ENCODE assay signal across 16 mouse cellular contexts in the genomic region with DNA sequence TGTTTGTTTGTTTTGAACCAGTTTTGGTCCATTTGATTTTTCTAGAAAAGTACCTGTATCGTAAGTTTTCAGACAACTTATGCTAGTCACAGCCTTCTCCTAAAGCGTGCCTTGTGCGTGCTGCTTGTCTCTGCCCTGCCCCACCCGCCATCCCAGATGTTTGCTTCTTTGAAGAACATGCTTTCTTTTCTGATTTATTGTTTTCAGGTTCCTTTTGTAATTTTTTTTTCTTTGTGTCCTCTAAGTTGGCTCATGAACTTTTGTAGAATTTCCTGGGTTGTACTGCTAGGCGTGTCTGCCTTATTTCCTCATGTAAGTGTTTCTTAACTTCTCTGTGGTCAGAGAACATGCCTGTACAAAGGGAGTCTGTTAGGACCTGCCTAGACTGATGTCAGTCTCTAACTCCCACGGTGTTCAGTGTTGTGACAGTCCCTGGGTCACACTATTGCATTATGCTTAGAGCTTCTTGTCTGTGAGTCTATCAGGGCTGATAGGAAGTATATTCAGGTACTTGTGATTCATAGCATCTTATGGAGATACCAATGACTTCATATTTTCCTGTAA.
DNase-seq lines count a peak whose midpoint lies in the region; ATAC-seq lines count a peak whose summit lies in the region.
"Had no signal": no experiment of that assay in that cellular context is flagged by ENCODE, and none has a peak within 500 bp of the region (broad histone marks: within the 10 kb centered on the region; RNA-seq: fewer than 3 reads in every experiment).

No protein-coding gene starts in this region.

- H3K9ac ChIP-seq in embryonic facial prominence, embryonic 14.5 days (ENCODE audit: low read depth, low read length), result no peak overlapping the region
- no peak overlapping the region for H3K9ac ChIP-seq in kidney, embryonic 14.5 days (ENCODE audit: low read depth, low read length)
- H3K9ac ChIP-seq: embryonic facial prominence, embryonic 13.5 days; hindbrain, embryonic 15.5 days; lung, embryonic 14.5 days; midbrain, embryonic 15.5 days; neural tube, embryonic 15.5 days had no signal

- 64% methylated on average over 6 of the region's 6 CpGs for WGBS in embryonic facial prominence, embryonic 14.5 days
- 87% methylated on average over 6 of the region's 6 CpGs for WGBS in embryonic facial prominence, embryonic 10.5 days
- 83% methylated on average over 6 of the region's 6 CpGs for WGBS in kidney, embryonic 14.5 days
- 86% methylated on average over 6 of the region's 6 CpGs for WGBS in limb, embryonic 10.5 days

- peak; percentile 53 for ATAC-seq in embryonic facial prominence, embryonic 14.5 days (ENCODE audit: low read depth)
- ATAC-seq in kidney, embryonic 14.5 days (ENCODE audit: low FRiP score, low TSS enrichment), result no peak
- peak; percentile 94 for ATAC-seq in monocyte, adult 5-6 weeks (replicated peaks; ENCODE audit: insufficient number of reproducible peaks, low FRiP score, low TSS enrichment, poor library complexity, severe bottlenecking)
- ATAC-seq: midbrain, embryonic 15.5 days had no signal

- H3K36me3 ChIP-seq in embryonic facial prominence, embryonic 14.5 days (ENCODE audit: control insufficient read depth, insufficient read depth, low read length), result peaks cover 25% of the 10 kb centered on the region
- peaks cover 34% of the 10 kb centered on the region for H3K36me3 ChIP-seq in embryonic facial prominence, embryonic 10.5 days (replicated peaks)
- peaks cover 25% of the 10 kb centered on the region; the same call in 1 of the 2 replicates for H3K36me3 ChIP-seq in kidney, embryonic 14.5 days (ENCODE audit: control insufficient read depth, insufficient read depth, low read length)
- peaks cover 34% of the 10 kb centered on the region for H3K36me3 ChIP-seq in limb, embryonic 10.5 days

- H3K9me3 ChIP-seq in embryonic facial prominence, embryonic 14.5 days (ENCODE audit: control insufficient read depth, low read length), result no peaks in the 10 kb centered on the region
- no peaks in the 10 kb centered on the region for H3K9me3 ChIP-seq in embryonic facial prominence, embryonic 10.5 days
- H3K9me3 ChIP-seq in kidney, embryonic 14.5 days (ENCODE audit: control insufficient read depth, low read length), result no peaks in the 10 kb centered on the region
- no peaks in the 10 kb centered on the region for H3K9me3 ChIP-seq in limb, embryonic 10.5 days (replicated peaks)
- H3K9me3 ChIP-seq: embryonic facial prominence, embryonic 13.5 days; hindbrain, embryonic 15.5 days; midbrain, embryonic 15.5 days; neural tube, embryonic 15.5 days had no signal

- DNase-seq in embryonic facial prominence, embryonic 14.5 days (ENCODE audit: low spot score), result peak; percentile 50
- no peak for DNase-seq in embryonic facial prominence, embryonic 10.5 days (ENCODE audit: low spot score)
- peak; percentile 37 to 49 for DNase-seq in kidney, postnatal 36 days
- DNase-seq in adipocyte (ENCODE audit: low spot score), result peak; percentile 61
- DNase-seq in limb, embryonic 10.5 days (ENCODE audit: low spot score), result no peak
- DNase-seq in right cerebral cortex, adult 18-20 months, result no peak
- DNase-seq: cerebellum, postnatal 14 days; lung, embryonic 14.5 days; right cerebral cortex, postnatal 25 days; thymus, postnatal 14 days had no signal

- H3K4me3 ChIP-seq in embryonic facial prominence, embryonic 14.5 days (ENCODE audit: low read depth, low read length), result no peak overlapping the region
- no peak overlapping the region for H3K4me3 ChIP-seq in embryonic facial prominence, embryonic 10.5 days
- H3K4me3 ChIP-seq in kidney, embryonic 14.5 days (ENCODE audit: low read length), result no peak overlapping the region
- no peak overlapping the region for H3K4me3 ChIP-seq in limb, embryonic 10.5 days
- H3K4me3 ChIP-seq: embryonic facial prominence, embryonic 13.5 days; hindbrain, embryonic 15.5 days; midbrain, embryonic 15.5 days; neural tube, embryonic 15.5 days had no signal

- H3K4me2 ChIP-seq in embryonic facial prominence, embryonic 14.5 days (ENCODE audit: low read depth, low read length), result no peak overlapping the region
- H3K4me2 ChIP-seq in kidney, embryonic 14.5 days (replicated peaks; ENCODE audit: low read depth, low read length), result no peak overlapping the region
- H3K4me2 ChIP-seq: embryonic facial prominence, embryonic 13.5 days; hindbrain, embryonic 15.5 days; lung, embryonic 14.5 days; midbrain, embryonic 15.5 days; neural tube, embryonic 15.5 days had no signal

- H3K27me3 ChIP-seq in embryonic facial prominence, embryonic 14.5 days (replicated peaks; ENCODE audit: control insufficient read depth, insufficient read depth, low read length), result no peaks in the 10 kb centered on the region
- no peaks in the 10 kb centered on the region for H3K27me3 ChIP-seq in embryonic facial prominence, embryonic 10.5 days (replicated peaks; ENCODE audit: low read depth, poor library complexity, severe bottlenecking)
- no peaks in the 10 kb centered on the region for H3K27me3 ChIP-seq in kidney, embryonic 14.5 days (ENCODE audit: control insufficient read depth, insufficient read depth, low read length)
- no peaks in the 10 kb centered on the region for H3K27me3 ChIP-seq in limb, embryonic 10.5 days (ENCODE audit: low read depth, poor library complexity, severe bottlenecking)
- H3K27me3 ChIP-seq: embryonic facial prominence, embryonic 13.5 days; hindbrain, embryonic 15.5 days; midbrain, embryonic 15.5 days; neural tube, embryonic 15.5 days had no signal

- no peaks in the 10 kb centered on the region for H3K4me1 ChIP-seq in embryonic facial prominence, embryonic 14.5 days (ENCODE audit: control insufficient read depth, insufficient read depth, low read length)
- peaks cover 11% of the 10 kb centered on the region for H3K4me1 ChIP-seq in embryonic facial prominence, embryonic 10.5 days
- 0 out of 2 replicates have a peak, but pooled peaks cover 6% of the 10 kb centered on the region for H3K4me1 ChIP-seq in kidney, embryonic 14.5 days (ENCODE audit: control insufficient read depth, insufficient read depth, low read length)
- H3K4me1 ChIP-seq in limb, embryonic 10.5 days, result no peaks in the 10 kb centered on the region
- H3K4me1 ChIP-seq: hindbrain, embryonic 15.5 days; midbrain, embryonic 15.5 days; neural tube, embryonic 15.5 days had no signal

- H3K27ac ChIP-seq in embryonic facial prominence, embryonic 14.5 days (replicated peaks; ENCODE audit: low read depth, low read length), result no peak overlapping the region
- H3K27ac ChIP-seq in embryonic facial prominence, embryonic 10.5 days (replicated peaks), result no peak overlapping the region
- no peak overlapping the region for H3K27ac ChIP-seq in kidney, embryonic 14.5 days (ENCODE audit: low read depth, low read length)
- no peak overlapping the region for H3K27ac ChIP-seq in limb, embryonic 10.5 days
- H3K27ac ChIP-seq: embryonic facial prominence, embryonic 13.5 days; hindbrain, embryonic 15.5 days; midbrain, embryonic 15.5 days; neural tube, embryonic 15.5 days had no signal

Comparison
In these comparisons a context has a peak if more than half of its experiments do, and no peak if none do; other contexts are left out.
1. DNase-seq: peak in embryonic facial prominence, embryonic 14.5 days (single experiment), kidney, postnatal 36 days (2 of 2) and adipocyte (single experiment); none in embryonic facial prominence, embryonic 10.5 days (single experiment), limb, embryonic 10.5 days (single experiment) and right cerebral cortex, adult 18-20 months (single experiment).